Mouse (Mus musculus): ENCODE data around the gene F11r. TPM values are rescaled to one million over a fixed set of nuclear protein-coding genes. Genes with fewer than 3 reads are reported as not detected.

The F11r gene
- 14.1 and 14.2 TPM in 2 replicates for polyA plus RNA-seq (2015; fragmentation: Nextera tagmentation; extraction: Ambion mirVana)

DNA sequence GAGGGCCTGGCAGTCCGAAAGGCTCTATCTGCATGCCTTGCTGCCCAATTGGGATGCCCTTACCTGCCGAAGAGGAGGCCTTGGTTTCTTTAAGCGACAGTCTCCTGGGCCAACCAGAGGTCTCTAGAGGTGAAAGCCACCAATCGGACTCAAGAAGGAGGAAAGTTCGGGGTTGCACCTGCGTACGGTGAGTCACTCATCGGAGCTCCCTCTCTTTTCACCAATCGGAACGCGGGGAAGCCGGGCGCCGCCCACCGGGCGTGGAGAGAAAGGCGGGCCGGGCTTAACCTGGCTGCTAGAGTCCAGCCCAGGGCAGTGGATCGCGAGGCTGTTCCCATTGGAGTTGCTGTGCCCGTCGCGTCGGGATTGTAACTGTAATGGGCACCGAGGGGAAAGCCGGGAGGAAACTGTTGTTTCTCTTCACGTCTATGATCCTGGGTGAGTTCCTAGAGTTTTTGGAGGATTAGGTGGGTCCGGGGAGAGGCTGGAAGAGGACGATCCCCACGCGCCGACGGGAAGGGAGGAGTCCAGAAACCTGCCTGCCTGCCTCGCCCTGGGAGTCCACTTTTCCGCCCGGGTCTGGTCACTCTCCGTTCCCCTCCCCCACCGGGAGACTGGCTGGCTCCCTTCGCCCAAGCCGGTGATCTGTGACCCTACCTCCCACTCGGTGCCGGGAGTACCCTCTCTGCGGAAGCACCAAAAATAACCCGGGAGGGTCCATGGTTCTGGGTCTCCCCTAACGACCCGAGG lies at the start of gene F11r:
TSS of gene F11r (plus strand) at position 272 of the 750 bp plus-strand sequence.
- WGBS: 1% methylated on average over 43 of the region's 46 CpGs
- Histone ChIP-seq H3K4me3 (peak within 1 kb of the TSS; percentile 44), H3K9ac (peak within 1 kb of the TSS; percentile 24), H3K9me3 (no peaks in the 10 kb centered on the region), H3K27me3 (peaks cover 26% of the 10 kb centered on the region), H3K4me1 (replicated peaks) (peaks cover 14% of the 10 kb centered on the region), H3K36me3 (no peaks in the 10 kb centered on the region), H3K4me2 (peak within 1 kb of the TSS; percentile 64), H3K27ac (replicated peaks) (0 out of 2 replicates have a peak within 1 kb of the TSS, but pooled peaks have one; percentile 14)
- peak; percentile 80 for ATAC-seq (ENCODE audit: low FRiP score, low read depth)

DNA sequence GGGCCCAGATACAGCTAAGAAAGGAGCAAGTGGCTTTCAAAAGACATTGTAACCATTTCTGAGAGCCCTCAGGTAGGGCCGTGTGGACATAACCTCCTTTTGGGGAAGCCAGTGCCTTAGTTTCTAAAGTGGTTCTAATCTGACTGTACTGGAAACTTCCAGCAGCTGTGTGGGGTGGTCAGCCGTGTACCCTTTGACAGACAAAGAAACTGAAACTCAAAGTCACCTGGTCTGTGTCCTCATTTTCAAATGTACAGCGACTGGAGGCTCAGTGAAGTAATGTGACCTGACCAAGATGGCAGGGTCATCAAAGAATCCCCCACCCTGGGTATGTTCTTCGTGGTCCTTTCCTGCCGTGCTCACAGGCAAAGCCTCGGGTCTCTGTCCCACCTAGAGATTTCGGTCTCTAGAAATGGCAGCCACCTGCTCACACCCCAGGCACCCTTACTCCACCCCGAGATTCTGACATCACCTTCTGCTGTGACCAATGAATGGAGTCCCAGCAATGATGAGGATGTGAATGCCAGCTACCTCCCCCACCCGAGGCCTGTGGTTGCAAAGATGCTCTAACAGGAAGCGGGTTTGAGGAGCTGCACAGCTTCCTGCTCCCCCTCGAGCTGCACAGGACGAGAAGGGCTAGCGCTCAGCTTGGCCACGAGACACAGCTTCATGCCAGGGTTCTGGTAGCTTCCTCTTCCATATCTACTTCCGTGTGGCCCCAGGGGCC lies 48.8 kb upstream of the F11r start, which contains the start of gene Arhgap30:
TSS of gene Arhgap30 (plus strand) at position 579 of the 727 bp plus-strand sequence.
- Histone ChIP-seq H3K4me2 (no peak within 1 kb of the TSS), H3K9ac (no peak within 1 kb of the TSS), H3K9me3 (no peaks in the 10 kb centered on the region), H3K4me1 (replicated peaks) (no peaks in the 10 kb centered on the region), H3K4me3 (no peak within 1 kb of the TSS), H3K27ac (replicated peaks) (no peak within 1 kb of the TSS), H3K27me3 (no peaks in the 10 kb centered on the region), H3K36me3 (no peaks in the 10 kb centered on the region)
- WGBS: 85% methylated on average over 15 of the region's 15 CpGs
- ATAC-seq (ENCODE audit: low FRiP score, low read depth): no peak

DNA sequence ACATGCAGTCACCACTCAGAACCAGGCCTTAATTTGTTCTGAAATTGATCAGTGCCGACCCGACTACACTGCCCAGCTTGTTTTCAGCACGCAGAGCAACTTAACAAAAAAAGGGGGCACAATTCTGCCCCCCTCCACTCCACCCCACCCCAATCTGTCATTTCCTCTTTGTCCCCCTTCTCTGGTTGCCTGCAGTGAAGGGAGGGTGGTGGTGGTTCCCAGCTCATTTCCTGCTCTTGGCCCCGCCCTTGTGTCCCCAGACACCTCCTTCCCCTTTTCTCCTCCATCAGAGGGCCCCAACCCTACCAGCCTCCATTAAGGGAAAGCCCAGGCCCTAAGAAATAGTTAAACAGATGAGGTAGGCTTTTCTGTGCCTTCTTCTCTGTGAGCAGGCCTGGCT lies 47.2 kb upstream of the F11r start:
- Histone ChIP-seq H3K9me3 (no peaks in the 10 kb centered on the region), H3K4me2 (no peak overlapping the region), H3K9ac (no peak overlapping the region), H3K4me3 (no peak overlapping the region), H3K27ac (replicated peaks) (no peak overlapping the region), H3K27me3 (no peaks in the 10 kb centered on the region), H3K36me3 (no peaks in the 10 kb centered on the region), H3K4me1 (replicated peaks) (no peaks in the 10 kb centered on the region)
- 80% methylated on average over 4 of the region's 4 CpGs for WGBS
- no peak for ATAC-seq (ENCODE audit: low FRiP score, low read depth)

DNA sequence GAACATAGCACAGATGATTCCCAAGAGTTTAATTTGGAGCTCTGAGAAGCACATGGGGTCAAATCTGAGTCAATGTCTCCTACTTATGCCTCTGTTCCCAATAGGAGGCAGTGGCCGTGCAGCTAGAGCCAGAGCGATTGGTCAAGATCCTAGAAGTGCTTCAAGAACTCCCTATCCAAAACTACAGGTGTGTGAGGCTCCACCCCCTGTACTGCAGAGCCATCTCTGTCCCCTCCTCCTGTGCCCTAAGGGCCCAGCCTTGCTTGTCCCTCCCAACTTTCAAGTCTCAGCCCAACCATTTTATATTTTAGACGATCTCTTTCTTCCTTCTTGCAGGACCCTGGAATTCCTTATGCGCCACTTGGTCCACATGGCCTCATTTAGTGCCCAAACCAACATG lies 35.5 kb upstream of the F11r start:
- ATAC-seq (ENCODE audit: low FRiP score, low read depth): no peak
- 82% methylated on average over 4 of the region's 4 CpGs for WGBS
- Histone ChIP-seq H3K36me3 (no peaks in the 10 kb centered on the region), H3K9ac (no peak overlapping the region), H3K27me3 (no peaks in the 10 kb centered on the region), H3K4me1 (replicated peaks) (no peaks in the 10 kb centered on the region), H3K4me3 (no peak overlapping the region), H3K9me3 (no peaks in the 10 kb centered on the region), H3K4me2 (no peak overlapping the region), H3K27ac (replicated peaks) (no peak overlapping the region)

DNA sequence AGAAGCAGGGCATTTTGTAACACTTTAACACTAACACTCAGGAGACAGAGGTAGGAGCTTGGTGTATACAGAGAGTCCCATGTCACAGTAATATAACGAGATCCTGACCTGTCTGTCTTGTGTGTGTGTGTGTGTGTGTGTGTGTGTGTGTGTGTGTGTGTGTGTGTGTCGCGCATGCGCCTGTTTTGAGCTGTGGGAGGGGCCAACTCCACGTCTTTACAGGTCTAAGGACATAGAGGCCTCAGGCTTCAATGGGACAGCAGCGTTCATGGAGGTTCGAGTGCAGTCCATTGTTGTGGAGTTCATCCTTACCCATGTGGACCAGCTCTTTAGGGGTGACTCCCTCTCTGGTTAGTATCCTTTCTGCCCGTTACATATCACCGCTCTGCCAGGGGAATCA lies 34.3 kb upstream of the F11r start:
- H3K9ac ChIP-seq: no peak overlapping the region
- 85% methylated on average over 9 of the region's 9 CpGs for WGBS
- no peaks in the 10 kb centered on the region for H3K9me3 ChIP-seq
- H3K36me3 ChIP-seq: no peaks in the 10 kb centered on the region
- H3K4me3 ChIP-seq: no peak overlapping the region
- H3K4me1 ChIP-seq (replicated peaks): no peaks in the 10 kb centered on the region
- H3K27me3 ChIP-seq: 0 out of 2 replicates have a peak, but pooled peaks cover 8% of the 10 kb centered on the region
- no peak overlapping the region for H3K27ac ChIP-seq (replicated peaks)
- ATAC-seq (ENCODE audit: low FRiP score, low read depth): no peak
- H3K4me2 ChIP-seq: no peak overlapping the region

DNA sequence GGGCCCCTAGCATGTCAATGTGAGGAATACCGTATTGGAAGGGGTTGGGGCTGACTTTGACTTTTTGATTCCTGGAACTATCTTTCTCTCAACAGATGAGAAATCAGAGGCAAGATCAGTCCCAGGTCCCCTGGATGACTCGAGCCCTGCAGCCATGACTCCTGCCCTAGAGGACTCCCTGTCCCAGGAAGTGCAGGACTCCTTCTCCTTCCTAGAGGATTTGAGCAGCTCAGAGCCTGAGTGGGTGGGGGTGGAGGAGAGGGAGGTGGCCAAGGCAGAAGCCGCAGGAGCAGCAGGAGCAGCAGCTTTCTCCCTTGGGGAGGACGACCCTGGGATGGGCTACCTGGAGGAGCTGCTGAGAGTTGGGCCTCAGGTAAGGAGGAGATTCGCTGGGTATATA lies 30.1 kb upstream of the F11r start:
- no peak overlapping the region for H3K9ac ChIP-seq
- H3K4me3 ChIP-seq: no peak overlapping the region
- no peaks in the 10 kb centered on the region for H3K9me3 ChIP-seq
- H3K4me1 ChIP-seq (replicated peaks): no peaks in the 10 kb centered on the region; the same call in 1 of the 2 replicates
- 83% methylated on average over 5 of the region's 5 CpGs for WGBS
- H3K4me2 ChIP-seq: no peak overlapping the region
- ATAC-seq (ENCODE audit: low FRiP score, low read depth): no peak
- H3K36me3 ChIP-seq: no peaks in the 10 kb centered on the region
- 0 out of 2 replicates have a peak, but pooled peaks cover 13% of the 10 kb centered on the region for H3K27me3 ChIP-seq
- no peak overlapping the region for H3K27ac ChIP-seq (replicated peaks)

DNA sequence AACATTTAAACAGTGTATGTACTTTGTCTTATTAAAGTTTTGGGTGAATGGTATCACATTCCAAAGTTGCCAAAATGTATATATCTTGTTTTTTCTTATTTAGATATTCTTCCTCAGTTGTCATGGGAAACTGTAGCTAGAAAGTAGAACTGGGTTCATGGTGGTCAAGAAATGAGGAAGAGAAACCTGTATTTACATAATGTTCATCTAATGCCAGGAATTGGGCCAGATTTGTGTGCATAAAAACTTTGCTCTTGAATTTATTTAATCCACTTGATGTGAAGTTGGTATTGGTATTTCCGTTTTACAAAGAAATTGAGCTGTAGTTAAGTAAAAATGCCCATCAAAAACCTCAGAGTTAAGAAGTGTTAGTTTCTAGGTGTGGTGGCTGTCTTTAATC lies 27.1 kb upstream of the F11r start:
- Histone ChIP-seq H3K27me3 (0 out of 2 replicates have a peak, but pooled peaks cover 13% of the 10 kb centered on the region), H3K9me3 (no peaks in the 10 kb centered on the region), H3K27ac (replicated peaks) (no peak overlapping the region), H3K4me2 (no peak overlapping the region), H3K36me3 (peaks cover under 1% of the 10 kb centered on the region; the same call in 1 of the 2 replicates), H3K4me3 (no peak overlapping the region), H3K9ac (no peak overlapping the region), H3K4me1 (replicated peaks) (peaks cover 23% of the 10 kb centered on the region)
- no peak for ATAC-seq (ENCODE audit: low FRiP score, low read depth)
- 82% methylated on average over 1 of the region's 1 CpGs for WGBS

DNA sequence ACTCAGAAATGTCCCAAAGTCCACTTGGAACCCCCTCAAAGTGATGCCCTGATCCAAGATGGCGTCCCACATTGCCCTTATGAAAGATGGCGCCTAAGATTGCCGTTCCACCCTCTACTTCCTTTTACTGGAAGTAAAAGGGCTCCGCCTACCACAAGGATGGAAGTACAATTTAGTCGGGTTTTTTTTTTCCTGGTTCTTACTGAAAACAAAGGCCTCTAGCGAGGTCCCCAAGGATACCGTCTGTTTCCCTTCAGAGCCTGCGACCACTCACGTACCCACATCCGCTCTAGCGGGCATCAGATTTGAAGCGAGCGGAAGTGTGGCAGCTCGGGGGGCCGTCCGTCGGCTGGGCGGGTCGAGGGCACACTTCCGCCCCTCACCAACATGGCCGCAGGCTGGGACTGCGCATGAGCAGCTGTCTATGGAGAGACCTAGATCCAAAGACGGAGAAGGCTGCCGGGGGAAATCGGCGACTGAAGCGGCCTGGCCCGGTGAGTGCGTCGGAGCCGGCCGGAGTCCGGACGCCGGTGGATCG lies 26.3 kb upstream of the F11r start, which contains the start of gene Usf1:
TSS of gene Usf1 (plus strand) at position 367 of the 538 bp plus-strand sequence.
- WGBS: under 1% methylated on average over 36 of the region's 36 CpGs
- H3K9me3 ChIP-seq: no peaks in the 10 kb centered on the region
- peaks cover 8% of the 10 kb centered on the region for H3K36me3 ChIP-seq
- H3K4me2 ChIP-seq: peak within 1 kb of the TSS; percentile 63
- peak within 1 kb of the TSS; percentile 97 for H3K27ac ChIP-seq (replicated peaks)
- H3K4me3 ChIP-seq: peak within 1 kb of the TSS; percentile 78
- peak; percentile 98 for ATAC-seq (ENCODE audit: low FRiP score, low read depth)
- H3K4me1 ChIP-seq (replicated peaks): peaks cover 23% of the 10 kb centered on the region
- 0 out of 2 replicates have a peak, but pooled peaks cover 13% of the 10 kb centered on the region for H3K27me3 ChIP-seq
- peak within 1 kb of the TSS; percentile 86 for H3K9ac ChIP-seq

DNA sequence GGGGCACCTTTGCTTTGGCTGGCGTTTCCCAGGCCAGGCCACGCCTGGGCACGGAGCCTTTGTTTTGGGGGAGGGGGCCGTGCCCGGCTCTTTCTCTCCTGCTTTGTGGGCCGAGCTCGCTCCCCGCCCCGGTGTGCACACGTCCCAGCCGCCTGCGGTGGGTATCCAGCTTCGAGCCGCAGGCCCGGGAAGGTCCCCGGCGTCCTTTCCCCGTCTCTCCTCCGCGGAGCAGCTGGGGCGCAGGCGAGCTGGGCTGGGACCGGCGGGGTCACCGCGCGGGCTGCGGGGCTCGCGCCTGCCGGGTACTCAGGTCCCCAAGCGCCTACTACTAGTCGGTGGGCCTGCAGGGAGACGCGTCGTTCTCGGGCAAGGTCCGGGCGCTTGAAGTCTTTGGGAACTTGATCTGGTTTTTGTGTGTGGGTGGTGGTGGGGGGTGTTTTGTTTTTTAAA lies 25.8 kb upstream of the F11r start:
- Histone ChIP-seq H3K9me3 (no peaks in the 10 kb centered on the region), H3K9ac (peak overlapping the region; percentile 86), H3K4me1 (replicated peaks) (peaks cover 23% of the 10 kb centered on the region), H3K36me3 (peaks cover 13% of the 10 kb centered on the region), H3K27ac (replicated peaks) (peak overlapping the region; percentile 97), H3K4me2 (peak overlapping the region; percentile 63), H3K27me3 (0 out of 2 replicates have a peak, but pooled peaks cover 13% of the 10 kb centered on the region), H3K4me3 (peak overlapping the region; percentile 78)
- WGBS: under 1% methylated on average over 39 of the region's 39 CpGs
- peak; percentile 87 for ATAC-seq (ENCODE audit: low FRiP score, low read depth)

DNA sequence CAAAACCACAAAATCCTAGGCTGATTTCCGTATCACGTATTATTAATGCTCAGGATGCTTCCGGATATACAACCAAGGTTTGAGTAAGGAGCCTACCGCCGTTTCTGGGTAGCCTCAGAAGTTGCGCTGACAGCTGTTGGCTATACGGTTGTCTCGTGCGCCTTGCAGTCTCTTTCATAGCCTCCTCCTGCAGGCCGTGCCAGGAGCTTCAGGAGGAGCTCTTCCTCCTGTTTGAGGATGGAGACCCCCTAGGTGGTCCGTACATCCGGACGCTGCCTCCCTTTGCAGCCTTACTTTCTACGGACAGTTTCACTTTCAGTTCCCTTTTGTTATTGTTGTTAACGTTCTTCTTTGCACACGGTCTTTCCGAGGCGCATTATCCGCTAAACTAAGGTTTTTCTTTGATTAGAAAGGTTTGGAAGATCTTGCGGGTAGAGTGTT lies 25.3 kb upstream of the F11r start:
- Histone ChIP-seq H3K4me1 (replicated peaks) (peaks cover 23% of the 10 kb centered on the region), H3K36me3 (peaks cover 18% of the 10 kb centered on the region), H3K9ac (peak overlapping the region; percentile 86), H3K4me3 (peak overlapping the region; percentile 78), H3K4me2 (peak overlapping the region; percentile 63), H3K9me3 (no peaks in the 10 kb centered on the region), H3K27me3 (0 out of 2 replicates have a peak, but pooled peaks cover 13% of the 10 kb centered on the region), H3K27ac (replicated peaks) (peak overlapping the region; percentile 97)
- ATAC-seq (ENCODE audit: low FRiP score, low read depth): peak; percentile 6; the same call in 1 of the 2 replicates
- WGBS: under 1% methylated on average over 20 of the region's 20 CpGs

DNA sequence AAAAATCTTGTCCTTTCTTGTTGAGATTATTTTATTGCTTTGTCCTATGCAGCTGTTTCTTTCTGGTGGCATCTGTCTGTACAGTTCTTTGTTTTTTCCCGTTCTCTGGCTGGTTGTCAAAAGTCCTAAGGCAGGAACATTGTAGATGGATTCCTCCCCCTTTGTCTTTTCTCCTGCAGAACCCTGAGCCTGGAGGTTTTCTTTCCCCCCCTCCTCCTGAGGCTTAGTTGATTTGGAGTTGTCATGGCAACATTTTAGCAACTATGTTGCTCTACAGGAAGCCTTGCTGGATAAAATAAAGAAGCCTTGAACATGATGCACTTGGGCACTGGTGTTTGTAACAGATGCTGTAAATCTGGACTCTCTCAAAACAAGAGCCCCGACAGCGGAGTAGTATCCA lies 24.9 kb upstream of the F11r start:
- 20% methylated on average over 3 of the region's 3 CpGs for WGBS
- peak overlapping the region; percentile 86 for H3K9ac ChIP-seq
- H3K27ac ChIP-seq (replicated peaks): peak overlapping the region; percentile 97
- peaks cover 22% of the 10 kb centered on the region for H3K36me3 ChIP-seq
- peaks cover 23% of the 10 kb centered on the region for H3K4me1 ChIP-seq (replicated peaks)
- no peaks in the 10 kb centered on the region for H3K9me3 ChIP-seq
- H3K4me2 ChIP-seq: peak overlapping the region; percentile 63
- 0 out of 2 replicates have a peak, but pooled peaks cover 11% of the 10 kb centered on the region for H3K27me3 ChIP-seq
- no peak for ATAC-seq (ENCODE audit: low FRiP score, low read depth)
- H3K4me3 ChIP-seq: peak overlapping the region; percentile 78

Data from hindbrain, embryonic 15.5 days (tissue).